Mouse (Mus musculus) MEL (cell line): ENCODE data around the gene Igfals. TPM values are rescaled to one million over a fixed set of nuclear protein-coding genes. Genes with fewer than 3 reads are reported as not detected.

Experiments
- DNase-seq: peaks from one replicate; pipeline ENCODE4 v3.0.0; 2011; ENCODE audit warnings: low read depth, low spot score
- H3K27ac ChIP-seq: 2 replicates; pipeline ENCODE4 v1.5.1; 2012; ENCODE audit warnings: low read depth, mild to moderate bottlenecking, control low read depth, low read length, moderate library complexity; ENCODE audit not compliant: control insufficient read depth
- H3K27me3 ChIP-seq, 2 experiments: fragments of 150-350 bp in 1 of 2; sonication (generic) in 1 of 2; 2 replicates each; pipeline ENCODE4 v1.6.1; 2012; ENCODE audit warnings: low read length in 2 of 2, mild to moderate bottlenecking in 2 of 2, improper control_type of control experiment in 1 of 2, moderate library complexity in 1 of 2; ENCODE audit not compliant: insufficient read depth in 2 of 2, control insufficient read depth in 1 of 2
- H3K36me3 ChIP-seq, 2 experiments: 2 replicates each; pipeline ENCODE4 v1.6.1; 2012 to 2014; ENCODE audit warnings: low read length in 2 of 2, improper control_type of control experiment in 1 of 2, inconsistent platforms in 1 of 2, mild to moderate bottlenecking in 1 of 2; ENCODE audit not compliant: insufficient read depth in 2 of 2, control insufficient read depth in 1 of 2
- H3K4me1 ChIP-seq, 2 experiments: fragments of 150-350 bp in 1 of 2; sonication (generic) in 1 of 2; 2 replicates each; pipeline ENCODE4 v1.6.1; 2012; ENCODE audit warnings: low read length in 2 of 2, improper control_type of control experiment in 1 of 2, mild to moderate bottlenecking in 1 of 2; ENCODE audit not compliant: insufficient read depth in 2 of 2, control insufficient read depth in 1 of 2
- H3K4me3 ChIP-seq, 2 experiments: fragments of 150-350 bp in 1 of 2; sonication (generic) in 1 of 2; 2 replicates each; pipeline ENCODE4 v1.5.1; 2012; ENCODE audit warnings: low read depth in 2 of 2, low read length in 2 of 2, mild to moderate bottlenecking in 2 of 2, moderate library complexity in 2 of 2, control low read depth in 1 of 2, improper control_type of control experiment in 1 of 2; ENCODE audit not compliant: control insufficient read depth in 1 of 2, insufficient read depth in 1 of 2
- H3K79me2 ChIP-seq: 2 replicates; pipeline ENCODE4 v1.6.1; 2012; ENCODE audit warnings: mild to moderate bottlenecking, low read length, moderate library complexity; ENCODE audit not compliant: control insufficient read depth, poor library complexity, insufficient read depth
- H3K9ac ChIP-seq: 2 replicates; pipeline ENCODE4 v1.6.1; 2012; ENCODE audit warnings: low read depth, mild to moderate bottlenecking, control low read depth, low read length, moderate library complexity; ENCODE audit not compliant: control insufficient read depth, poor library complexity, severe bottlenecking
- H3K9me3 ChIP-seq: fragments of 150-350 bp; sonication (generic); replicated peaks from 2 replicates; pipeline ENCODE4 v1.6.1; 2012; ENCODE audit warnings: mild to moderate bottlenecking, low read length, improper control_type of control experiment, moderate library complexity; ENCODE audit not compliant: insufficient read depth
- CHD1 ChIP-seq: IDR thresholded peaks from 2 replicates; pipeline ENCODE4 v1.6.1; 2012; ENCODE audit warnings: low read depth, mild to moderate bottlenecking, inconsistent platforms, low read length, improper control_type of control experiment
- CHD2 ChIP-seq: IDR thresholded peaks from 2 replicates; pipeline ENCODE4 v1.6.1; 2011; ENCODE audit warnings: low read length, improper control_type of control experiment
- CTCF ChIP-seq, 3 experiments: IDR thresholded peaks in 2 of 3; conservative IDR thresholded peaks in 1 of 3; 2 replicates each; pipeline ENCODE4 v1.5.1; 2011 to 2012; ENCODE audit warnings: low read length in 3 of 3, low read depth in 2 of 3, mild to moderate bottlenecking in 2 of 3, improper control_type of control experiment in 1 of 3, inconsistent platforms in 1 of 3, mixed read lengths in 1 of 3, moderate library complexity in 1 of 3; ENCODE audit not compliant: control insufficient read depth in 1 of 3, insufficient read depth in 1 of 3, poor library complexity in 1 of 3, severe bottlenecking in 1 of 3
- E2F4 ChIP-seq: IDR thresholded peaks from 2 replicates; pipeline ENCODE4 v1.6.1; 2011; ENCODE audit warnings: low read depth, low read length, improper control_type of control experiment, borderline replicate concordance
- ELF1 ChIP-seq: IDR thresholded peaks from 2 replicates; pipeline ENCODE4 v1.6.1; 2014; ENCODE audit warnings: low read depth, mild to moderate bottlenecking, inconsistent platforms, low read length, improper control_type of control experiment, moderate library complexity
- ETS1 ChIP-seq: IDR thresholded peaks from 2 replicates; pipeline ENCODE4 v1.6.1; 2012; ENCODE audit warnings: low read depth, mild to moderate bottlenecking, inconsistent platforms, low read length, improper control_type of control experiment, moderate library complexity
- GABPA ChIP-seq: IDR thresholded peaks from 2 replicates; pipeline ENCODE4 v1.6.1; 2012; ENCODE audit warnings: low read depth, mild to moderate bottlenecking, inconsistent platforms, low read length, improper control_type of control experiment, moderate library complexity
- GATA1 ChIP-seq: IDR thresholded peaks from 2 replicates; pipeline ENCODE4 v1.6.1; 2011; ENCODE audit warnings: low read depth, low read length, improper control_type of control experiment
- HCFC1 ChIP-seq: IDR thresholded peaks from 2 replicates; pipeline ENCODE4 v1.6.1; 2012; ENCODE audit warnings: low read depth, mild to moderate bottlenecking, inconsistent platforms, low read length, improper control_type of control experiment, moderate library complexity
- JUND ChIP-seq: IDR thresholded peaks from 2 replicates; pipeline ENCODE4 v1.6.1; 2011; ENCODE audit warnings: low read depth, mild to moderate bottlenecking, improper control_type of control experiment, low read length
- KAT2A ChIP-seq: conservative IDR thresholded peaks from 2 replicates; pipeline ENCODE4 v1.6.1; 2012; ENCODE audit warnings: low read depth, low read length, improper control_type of control experiment, inconsistent platforms
- MAFK ChIP-seq: IDR thresholded peaks from 2 replicates; pipeline ENCODE4 v1.6.1; 2011; ENCODE audit warnings: low read depth, mild to moderate bottlenecking, low read length, improper control_type of control experiment, borderline replicate concordance
- MAX ChIP-seq: IDR thresholded peaks from 2 replicates; pipeline ENCODE4 v1.6.1; 2011; ENCODE audit warnings: low read length, improper control_type of control experiment
- MAZ ChIP-seq: IDR thresholded peaks from 2 replicates; pipeline ENCODE4 v1.6.1; 2012; ENCODE audit warnings: low read depth, mild to moderate bottlenecking, inconsistent platforms, low read length, improper control_type of control experiment
- MEF2A ChIP-seq: IDR thresholded peaks from 2 replicates; pipeline ENCODE4 v1.6.1; 2014; ENCODE audit warnings: low read depth, mild to moderate bottlenecking, inconsistent platforms, low read length, improper control_type of control experiment; ENCODE audit not compliant: poor library complexity, insufficient replicate concordance, severe bottlenecking; ENCODE audit errors: extremely low read depth
- NRF1 ChIP-seq: IDR thresholded peaks from 2 replicates; pipeline ENCODE4 v1.6.1; 2014; ENCODE audit warnings: low read depth, mild to moderate bottlenecking, inconsistent platforms, low read length, improper control_type of control experiment, moderate library complexity; ENCODE audit not compliant: poor library complexity, insufficient read depth, severe bottlenecking
- POLR2AphosphoS2 ChIP-seq: IDR thresholded peaks from 2 replicates; pipeline ENCODE4 v1.6.1; 2011; ENCODE audit warnings: low read length, improper control_type of control experiment
- POLR2AphosphoS5 ChIP-seq: IDR thresholded peaks from 2 replicates; pipeline ENCODE4 v1.6.1; 2012; ENCODE audit warnings: low read depth, borderline replicate concordance, mild to moderate bottlenecking, inconsistent platforms, low read length, moderate library complexity, mixed read lengths
- RAD21 ChIP-seq: IDR thresholded peaks from 2 replicates; pipeline ENCODE4 v1.6.1; 2011; ENCODE audit warnings: mild to moderate bottlenecking, low read depth, low read length, improper control_type of control experiment
- RCOR1 ChIP-seq: IDR thresholded peaks from 2 replicates; pipeline ENCODE4 v1.6.1; 2012; ENCODE audit warnings: low read depth, mild to moderate bottlenecking, inconsistent platforms, low read length, improper control_type of control experiment
- SIN3A ChIP-seq: IDR thresholded peaks from 2 replicates; pipeline ENCODE4 v1.6.1; 2012; ENCODE audit warnings: low read length, improper control_type of control experiment, inconsistent platforms
- TBP ChIP-seq: IDR thresholded peaks from 2 replicates; pipeline ENCODE4 v1.8.0; 2011; ENCODE audit warnings: low read depth, low read length, improper control_type of control experiment
- TCF12 ChIP-seq: IDR thresholded peaks from 2 replicates; pipeline ENCODE4 v1.6.1; 2014; ENCODE audit warnings: low read depth, mild to moderate bottlenecking, inconsistent platforms, low read length, improper control_type of control experiment, moderate library complexity
- UBTF ChIP-seq: IDR thresholded peaks from 2 replicates; pipeline ENCODE4 v1.6.1; 2012; ENCODE audit warnings: low read depth, mild to moderate bottlenecking, inconsistent platforms, low read length, improper control_type of control experiment, moderate library complexity, borderline replicate concordance; ENCODE audit not compliant: insufficient read depth
- USF1 ChIP-seq: IDR thresholded peaks from 2 replicates; pipeline ENCODE4 v1.6.1; 2014; ENCODE audit warnings: low read depth, mild to moderate bottlenecking, inconsistent platforms, low read length, improper control_type of control experiment, moderate library complexity
- USF2 ChIP-seq, 2 experiments: IDR thresholded peaks; 2 replicates each; pipeline ENCODE4 v1.6.1; 2011 to 2012; ENCODE audit warnings: improper control_type of control experiment in 2 of 2, low read length in 2 of 2, borderline replicate concordance in 1 of 2, inconsistent platforms in 1 of 2, low read depth in 1 of 2, mild to moderate bottlenecking in 1 of 2; ENCODE audit not compliant: insufficient read depth in 1 of 2
- ZKSCAN1 ChIP-seq: IDR thresholded peaks from 2 replicates; pipeline ENCODE4 v1.6.1; 2012; ENCODE audit warnings: low read depth, mild to moderate bottlenecking, inconsistent platforms, low read length, improper control_type of control experiment, moderate library complexity
- ZNF384 ChIP-seq: IDR thresholded peaks from 2 replicates; pipeline ENCODE4 v1.6.1; 2012; ENCODE audit warnings: low read depth, mild to moderate bottlenecking, inconsistent platforms, low read length, improper control_type of control experiment
- polyA plus RNA-seq, 2 experiments: library from polyadenylated mRNA; stranded (reverse) in 1 of 2; unstranded in 1 of 2; fragments of >175 nt in 1 of 2; fragments of >200 nt in 1 of 2; gene quantifications; 2 replicates each; pipeline versions ENCODE4 v1.2.1 to v1.2.4; 2012; ENCODE audit warnings: low replicate concordance in 2 of 2, low read depth in 1 of 2; ENCODE audit not compliant: insufficient read length in 2 of 2, insufficient read depth in 1 of 2, missing spikeins in 1 of 2
- total RNA-seq: library from RNA; depleted of rRNA; stranded (reverse); fragments of 300-350 nt; gene quantifications from 2 replicates; pipeline ENCODE4 v1.2.3, GENCODE M21; 2012

The Igfals gene
- total and polyA plus RNA-seq, 3 experiments, result 0.04 TPM; not detected in 2

- Histone ChIP-seq H3K4me1 (peaks cover 4 to 16% of the 10 kb centered on the region in 2 experiments), H3K9ac (no peak overlapping the region), H3K4me3 (no peak overlapping the region), H3K27ac (no peak overlapping the region), H3K36me3 (peaks cover 0 to 11% of the 10 kb centered on the region in 2 experiments; a peak in 2 of 4 replicates), H3K27me3 (no peaks in the 10 kb centered on the region), H3K9me3 (no peaks in the 10 kb centered on the region), H3K79me2 (no peaks in the 10 kb centered on the region)
- TF ChIP-seq TBP, result no peak
- TF ChIP-seq MEF2A, result no peak
- TF ChIP-seq MAZ, result no peak
- TF ChIP-seq KAT2A, result no peak
- no peak for TF ChIP-seq POLR2AphosphoS2
- no peak for TF ChIP-seq ETS1
- TF ChIP-seq TCF12, result no peak
- no peak for TF ChIP-seq JUND
- no peak for DNase-seq
Observed at GRCm38 (mm10) chr17:24860076-24860475, 5.7 kb upstream of the Igfals start.

GRCm38 (mm10) chr17:24861785-24862184, 4.0 kb upstream of the Igfals start:
- peaks cover 4 to 16% of the 10 kb centered on the region in 2 experiments for H3K4me1 ChIP-seq
- H3K27ac ChIP-seq, result no peak overlapping the region
- H3K36me3 ChIP-seq, result peaks cover 0 to 11% of the 10 kb centered on the region in 2 experiments; a peak in 2 of 4 replicates

DNA sequence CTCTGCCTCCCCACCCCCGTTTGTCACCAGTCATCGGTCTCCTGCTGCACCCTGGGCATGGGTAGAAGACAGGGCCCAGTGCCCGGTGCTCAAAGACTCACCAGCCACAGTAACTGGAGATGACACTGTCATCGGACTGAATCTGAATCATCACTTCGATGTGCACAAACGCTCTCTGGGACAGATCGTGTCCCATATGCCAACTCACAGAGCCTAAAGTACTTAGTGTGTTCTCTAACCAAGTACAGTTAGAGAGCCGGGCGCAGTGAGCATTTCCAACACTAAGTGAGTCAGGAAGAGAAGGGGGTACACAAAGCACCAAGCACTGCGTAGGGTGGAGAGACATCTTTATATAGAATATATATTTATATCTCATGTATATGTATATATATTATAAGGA, 2.1 kb downstream of the Igfals start:
- Histone ChIP-seq H3K4me3 (no peak overlapping the region), H3K79me2 (no peaks in the 10 kb centered on the region), H3K27ac (no peak overlapping the region), H3K27me3 (peaks cover 0 to 1% of the 10 kb centered on the region in 2 experiments; a peak in 1 of 4 replicates), H3K36me3 (no peaks in the 10 kb centered on the region), H3K9ac (no peak overlapping the region), H3K4me1 (no peaks in the 10 kb centered on the region), H3K9me3 (no peaks in the 10 kb centered on the region)
- DNase-seq, result no peak
- TF ChIP-seq ETS1 (no peak), RCOR1 (no peak), ELF1 (no peak), CTCF (IDR thresholded peaks at IDR 0.05 in 2 of 3, conservative IDR thresholded peaks at IDR 0.05 in 1 of 3; ENCODE audit: control insufficient read depth in 1 of 3, insufficient read depth in 1 of 3, low read depth in 2 of 3, low read length in 3 of 3, poor library complexity in 1 of 3, severe bottlenecking in 1 of 3) (no peak), USF1 (no peak), TCF12 (no peak), MAX (no peak), MEF2A (no peak), GABPA (no peak), CHD2 (no peak), E2F4 (no peak), USF2 (IDR thresholded peaks at IDR 0.05; ENCODE audit: borderline replicate concordance in 1 of 2, insufficient read depth in 1 of 2, low read depth in 1 of 2, low read length in 2 of 2) (no peak), CHD1 (no peak), ZNF384 (no peak), ZKSCAN1 (no peak), KAT2A (no peak)

More at GRCm38 (mm10) chr17:24861785-24862184, 4.0 kb upstream of the Igfals start:
- TF ChIP-seq CHD1 (no peak), UBTF (no peak), NRF1 (no peak), POLR2AphosphoS5 (no peak), E2F4 (no peak), RAD21 (no peak), MAFK (no peak), MAX (no peak), MAZ (no peak), GATA1 (no peak), ZNF384 (no peak), HCFC1 (no peak), CHD2 (no peak), POLR2AphosphoS2 (no peak), ELF1 (no peak), SIN3A (no peak)
- DNase-seq, result no peak
- no peaks in the 10 kb centered on the region for H3K27me3 ChIP-seq
- H3K9ac ChIP-seq, result no peak overlapping the region
- H3K9me3 ChIP-seq, result no peaks in the 10 kb centered on the region
- no peaks in the 10 kb centered on the region for H3K79me2 ChIP-seq
- no peak overlapping the region for H3K4me3 ChIP-seq
